Comparison of ENCODE assay signal across 13 mouse cellular contexts in the genomic region with DNA sequence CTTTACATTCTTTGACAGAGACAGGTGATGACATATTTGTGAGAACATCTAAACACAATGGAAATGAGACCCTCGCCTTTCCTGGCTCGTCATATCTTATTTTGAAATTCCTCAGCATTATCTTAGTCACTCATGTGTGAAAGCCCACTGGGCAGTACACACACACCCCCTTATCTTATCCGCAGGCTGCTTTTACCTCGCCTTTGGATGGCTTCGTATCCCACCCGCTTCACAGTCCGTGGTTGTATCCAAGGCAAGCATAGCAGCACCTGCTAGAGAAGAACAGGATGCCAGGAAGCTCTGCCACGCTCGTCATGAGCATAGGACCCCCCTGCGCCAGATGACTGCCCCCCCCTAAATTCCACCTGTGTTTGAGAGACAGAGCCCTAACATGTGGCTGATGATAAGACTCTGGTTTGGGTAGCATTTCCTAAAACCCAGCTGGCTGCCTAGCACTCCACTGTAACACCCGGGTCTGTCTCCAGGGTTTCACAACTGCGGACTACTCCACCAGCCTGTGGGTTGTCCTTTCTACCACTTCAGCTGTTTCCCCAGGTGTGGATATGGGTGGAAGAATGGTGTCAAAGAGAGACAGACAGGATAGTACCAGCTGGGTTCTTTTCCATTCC.
DNase-seq lines count a peak whose midpoint lies in the region; ATAC-seq and TF ChIP-seq lines count a peak whose summit lies in the region.
"Had no signal": no experiment of that assay in that cellular context is flagged by ENCODE, and none has a peak within 500 bp of the region (broad histone marks: within the 10 kb centered on the region; RNA-seq: fewer than 3 reads in every experiment).

No protein-coding gene starts in this region.

- no peak for TF ChIP-seq CTCF in testis, adult 2 months (IDR thresholded peaks at IDR 0.05; ENCODE audit: control insufficient read depth, insufficient read depth, insufficient replicate concordance, low read depth, low read length)
- TF ChIP-seq CTCF in liver, postnatal 0 days (IDR thresholded peaks at IDR 0.05; ENCODE audit: low read depth): no peak
- no peak for TF ChIP-seq CTCF in cerebellum, adult 2 months (IDR thresholded peaks at IDR 0.05; ENCODE audit: borderline replicate concordance, insufficient read depth, low read depth, low read length)
- no peak for TF ChIP-seq CTCF in lung, postnatal 0 days (IDR thresholded peaks at IDR 0.05)

- no peak for TF ChIP-seq EP300 in liver, postnatal 0 days (IDR thresholded peaks at IDR 0.05; ENCODE audit: low read depth)
- no peak for TF ChIP-seq EP300 in lung, postnatal 0 days (IDR thresholded peaks at IDR 0.05)

- no peaks in the 10 kb centered on the region for H3K27me3 ChIP-seq in heart, embryonic 11.5 days (ENCODE audit: control insufficient read depth, insufficient read depth, low read length)
- H3K27me3 ChIP-seq in testis, adult 2 months (ENCODE audit: control insufficient read depth, insufficient read depth, low read length): no peaks in the 10 kb centered on the region
- no peaks in the 10 kb centered on the region for H3K27me3 ChIP-seq in liver, postnatal 0 days (ENCODE audit: insufficient read depth, low read length)
- no peaks in the 10 kb centered on the region for H3K27me3 ChIP-seq in cerebellum, adult 2 months (ENCODE audit: control insufficient read depth, insufficient read depth, low read length)
- no peaks in the 10 kb centered on the region for H3K27me3 ChIP-seq in lung, postnatal 0 days (replicated peaks; ENCODE audit: insufficient read depth, low read length)
- H3K27me3 ChIP-seq: intestine, embryonic 15.5 days; Patski had no signal

- no peaks in the 10 kb centered on the region for H3K9me3 ChIP-seq in heart, embryonic 11.5 days (replicated peaks; ENCODE audit: control insufficient read depth, low read length)
- H3K9me3 ChIP-seq in liver, postnatal 0 days (ENCODE audit: low read length): no peaks in the 10 kb centered on the region
- H3K9me3 ChIP-seq in lung, postnatal 0 days (ENCODE audit: low read length): no peaks in the 10 kb centered on the region
- H3K9me3 ChIP-seq: intestine, embryonic 15.5 days had no signal

- peak overlapping the region; percentile 52 for H3K4me2 ChIP-seq in heart, embryonic 11.5 days
- no peak overlapping the region for H3K4me2 ChIP-seq in liver, postnatal 0 days (ENCODE audit: low read depth, low read length)
- H3K4me2 ChIP-seq in lung, postnatal 0 days (replicated peaks; ENCODE audit: low read depth, low read length): no peak overlapping the region

- DNase-seq in heart, adult 9 months (ENCODE audit: low spot score in 2 of 2): no peak
- DNase-seq in testis, postnatal 14 days (ENCODE audit: low spot score): no peak
- no peak for DNase-seq in liver, postnatal 0 days
- DNase-seq in cerebellum, adult 2 months: no peak
- no peak for DNase-seq in lung, postnatal 0 days (ENCODE audit: low spot score)
- DNase-seq: B cell, adult 2 months; cerebellum, postnatal 36 days; lung, postnatal 14 days had no signal

- ATAC-seq in heart, embryonic 11.5 days (replicated peaks; ENCODE audit: insufficient number of reproducible peaks, low FRiP score, low TSS enrichment): 0 out of 2 replicates have a peak, but pooled peaks have one; percentile 40
- peak; percentile 20; the same call in 1 of the 2 replicates for ATAC-seq in liver, postnatal 0 days
- ATAC-seq in lung, postnatal 0 days: no peak
- no peak for ATAC-seq in activated CD4-positive, CD25-positive, alpha-beta regulatory T cell, adult 4 months
- ATAC-seq: Patski had no signal

- peaks cover 3% of the 10 kb centered on the region; the same call in 1 of the 2 replicates for H3K36me3 ChIP-seq in heart, embryonic 11.5 days (ENCODE audit: control insufficient read depth, insufficient read depth, low read length)
- H3K36me3 ChIP-seq in testis, adult 2 months (ENCODE audit: control insufficient read depth, insufficient read depth, low read length): no peaks in the 10 kb centered on the region
- H3K36me3 ChIP-seq in liver, postnatal 0 days (replicated peaks; ENCODE audit: insufficient read depth, low read length): no peaks in the 10 kb centered on the region; the same call in 1 of the 2 replicates
- 0 out of 2 replicates have a peak, but pooled peaks cover 6% of the 10 kb centered on the region for H3K36me3 ChIP-seq in lung, postnatal 0 days (ENCODE audit: insufficient read depth, low read length)

- TF ChIP-seq POLR2A in testis, adult 2 months (IDR thresholded peaks at IDR 0.05; ENCODE audit: control insufficient read depth, low read depth, low read length): no peak
- TF ChIP-seq POLR2A in cerebellum, adult 2 months (IDR thresholded peaks at IDR 0.05; ENCODE audit: borderline replicate concordance, insufficient read depth, low read length): no peak

- peaks cover 20% of the 10 kb centered on the region for H3K4me1 ChIP-seq in heart, embryonic 11.5 days (ENCODE audit: control insufficient read depth, insufficient read depth, low read length)
- H3K4me1 ChIP-seq in testis, adult 2 months (ENCODE audit: control insufficient read depth, insufficient read depth, low read length): peaks cover 14% of the 10 kb centered on the region
- no peaks in the 10 kb centered on the region; the same call in none of the 2 replicates for H3K4me1 ChIP-seq in liver, postnatal 0 days (ENCODE audit: insufficient read depth)
- peaks cover 7% of the 10 kb centered on the region; the same call in 1 of the 2 replicates for H3K4me1 ChIP-seq in cerebellum, adult 2 months (ENCODE audit: control insufficient read depth, insufficient read depth, low read length)
- H3K4me1 ChIP-seq in lung, postnatal 0 days (ENCODE audit: insufficient read depth, low read depth, low read length): peaks cover 12% of the 10 kb centered on the region; the same call in 1 of the 2 replicates

- H3K9ac ChIP-seq in heart, embryonic 11.5 days (ENCODE audit: low read depth, low read length): no peak overlapping the region
- no peak overlapping the region for H3K9ac ChIP-seq in liver, postnatal 0 days (replicated peaks)
- no peak overlapping the region for H3K9ac ChIP-seq in lung, postnatal 0 days (replicated peaks; ENCODE audit: low read depth)
- H3K9ac ChIP-seq: intestine, embryonic 15.5 days had no signal

- H3K4me3 ChIP-seq in heart, embryonic 11.5 days (ENCODE audit: low read depth, low read length): no peak overlapping the region
- peak overlapping the region; percentile 86 for H3K4me3 ChIP-seq in testis, adult 2 months (ENCODE audit: control insufficient read depth, low read depth, low read length)
- no peak overlapping the region for H3K4me3 ChIP-seq in liver, postnatal 0 days (ENCODE audit: low read depth, low read length)
- no peak overlapping the region for H3K4me3 ChIP-seq in cerebellum, adult 2 months (replicated peaks; ENCODE audit: insufficient read depth, low read depth, low read length)
- H3K4me3 ChIP-seq in lung, postnatal 0 days (ENCODE audit: low read depth, low read length): no peak overlapping the region
- H3K4me3 ChIP-seq: intestine, embryonic 15.5 days had no signal

- H3K27ac ChIP-seq in heart, embryonic 11.5 days (ENCODE audit: low read depth, low read length): no peak overlapping the region
- no peak overlapping the region for H3K27ac ChIP-seq in testis, adult 2 months (ENCODE audit: control insufficient read depth, insufficient read depth, low read depth, low read length)
- H3K27ac ChIP-seq in liver, postnatal 0 days (ENCODE audit: low read depth): no peak overlapping the region
- no peak overlapping the region for H3K27ac ChIP-seq in cerebellum, adult 2 months (ENCODE audit: insufficient read depth, low read length)
- H3K27ac ChIP-seq in lung, postnatal 0 days (ENCODE audit: low read length): no peak overlapping the region
- H3K27ac ChIP-seq: intestine, embryonic 15.5 days had no signal

- WGBS in heart, embryonic 11.5 days (ENCODE audit: insufficient replicate concordance): 25% methylated on average over 12 of the region's 12 CpGs
- 61% methylated on average over 12 of the region's 12 CpGs for WGBS in liver, postnatal 0 days (ENCODE audit: insufficient replicate concordance)
- WGBS in cerebellum, adult 2 months: 57% methylated on average over 12 of the region's 12 CpGs
- WGBS in lung, postnatal 0 days: 54% methylated on average over 12 of the region's 12 CpGs

Comparison
In these comparisons a context has a peak if more than half of its experiments do, and no peak if none do; other contexts are left out.
1. ATAC-seq: peak in heart, embryonic 11.5 days (single experiment) and liver, postnatal 0 days (single experiment); none in lung, postnatal 0 days (single experiment) and activated CD4-positive, CD25-positive, alpha-beta regulatory T cell, adult 4 months (single experiment).